Mouse (Mus musculus) brain, embryonic 14.5 days (tissue): ENCODE results near the gene Ero1lb.
"Not testable (repeated sequence)": the region's sequence is repeated elsewhere in the genome, so short reads cannot be mapped to it uniquely, and the experiment has no call there.

Source experiments
- CTCF ChIP-seq: fragments of 200-500 bp; IDR thresholded peaks from 2 replicates; pipeline ENCODE4 v1.5.1; 2012; ENCODE audit warnings: inconsistent platforms, mild to moderate bottlenecking, moderate library complexity, borderline replicate concordance; ENCODE audit not compliant: insufficient read depth, insufficient read length; ENCODE audit errors: extremely low read depth
- POLR2A ChIP-seq: fragments of 200-500 bp; IDR thresholded peaks from 2 replicates; pipeline ENCODE4 v1.6.1; 2012; ENCODE audit warnings: mild to moderate bottlenecking, inconsistent platforms, borderline replicate concordance; ENCODE audit not compliant: poor library complexity, insufficient read depth, insufficient read length, severe bottlenecking; ENCODE audit errors: extremely low read depth

DNA sequence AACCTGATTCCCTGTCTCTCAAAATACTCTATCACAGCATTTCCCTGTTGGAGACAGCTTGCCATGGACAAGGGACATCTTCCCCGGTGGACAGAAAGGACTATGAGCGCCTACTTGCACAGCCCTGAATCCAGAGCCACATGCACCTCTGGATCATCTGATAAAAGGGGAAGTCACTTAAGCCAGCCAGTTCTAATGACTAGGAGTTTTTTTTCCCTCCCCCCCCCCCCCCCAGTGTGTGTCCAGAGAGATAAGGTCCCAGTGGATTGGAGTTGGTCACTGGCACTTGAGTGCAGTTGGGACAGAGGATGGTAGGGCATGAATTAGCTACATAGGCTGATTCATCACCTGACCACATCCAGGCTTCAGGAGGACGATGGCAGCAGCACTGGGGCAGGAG is 60.4 kb downstream of the Ero1lb start:
- TF ChIP-seq CTCF, POLR2A: not testable (repeated sequence)
